Mouse (Mus musculus): ENCODE measurements around the gene Lin37. TPM values are rescaled to one million over a fixed set of nuclear protein-coding genes. Genes with fewer than 3 reads are reported as not detected.

Lin37 gene
- polyA plus RNA-seq, 1 experiment = 36.5 TPM

DNA sequence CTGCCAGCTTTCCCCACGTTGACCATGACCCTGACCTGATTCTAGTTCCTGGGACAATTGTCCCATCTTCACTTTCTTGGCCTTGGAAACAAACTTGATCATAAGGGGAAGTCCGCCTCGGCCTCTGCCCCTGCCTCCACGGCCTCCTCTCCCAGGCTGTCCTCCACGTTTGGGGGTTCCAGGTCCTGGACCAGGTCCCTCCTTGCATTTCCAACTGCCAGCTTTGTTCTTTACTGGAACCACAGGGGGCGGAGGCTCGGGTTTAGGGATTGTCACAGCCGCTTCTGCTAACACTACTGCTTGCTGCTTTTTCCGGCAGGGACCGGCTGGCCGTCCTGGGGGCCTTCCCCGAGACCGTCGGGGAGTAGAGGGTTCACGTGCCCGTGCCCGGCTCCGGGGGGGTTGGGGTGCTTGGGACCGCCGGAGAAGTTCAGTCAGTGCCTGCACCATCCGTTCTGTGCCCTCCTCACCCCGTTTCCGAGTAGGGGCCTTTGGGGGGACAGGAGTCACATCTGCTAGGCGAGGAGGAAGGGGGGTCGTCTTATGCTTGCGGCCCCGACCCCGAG is 26.9 kb upstream of the Lin37 start:
- no peak for DNase-seq (ENCODE audit: low spot score)

DNA sequence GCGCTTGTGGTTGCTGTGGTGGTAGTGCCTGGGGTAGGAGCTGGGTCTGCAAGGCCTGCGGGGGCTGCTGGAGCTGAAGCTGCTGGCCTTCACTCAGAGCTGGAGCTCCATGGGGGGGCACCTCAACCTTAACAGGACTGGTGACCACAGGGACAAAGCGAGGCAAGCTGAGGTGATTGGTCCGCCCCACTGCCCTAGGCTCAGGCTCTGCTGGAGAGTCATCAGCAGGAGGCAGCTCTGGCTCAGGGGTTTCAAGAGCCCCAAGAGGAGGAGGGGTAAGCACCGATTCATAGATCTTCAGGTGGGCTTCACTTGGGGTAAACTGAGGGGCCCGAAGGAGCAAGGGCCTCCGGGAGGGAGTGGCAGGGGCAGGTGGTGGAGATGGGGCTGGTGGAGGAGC is 25.5 kb upstream of the Lin37 start:
- no peak for DNase-seq (ENCODE audit: low spot score)

DNA sequence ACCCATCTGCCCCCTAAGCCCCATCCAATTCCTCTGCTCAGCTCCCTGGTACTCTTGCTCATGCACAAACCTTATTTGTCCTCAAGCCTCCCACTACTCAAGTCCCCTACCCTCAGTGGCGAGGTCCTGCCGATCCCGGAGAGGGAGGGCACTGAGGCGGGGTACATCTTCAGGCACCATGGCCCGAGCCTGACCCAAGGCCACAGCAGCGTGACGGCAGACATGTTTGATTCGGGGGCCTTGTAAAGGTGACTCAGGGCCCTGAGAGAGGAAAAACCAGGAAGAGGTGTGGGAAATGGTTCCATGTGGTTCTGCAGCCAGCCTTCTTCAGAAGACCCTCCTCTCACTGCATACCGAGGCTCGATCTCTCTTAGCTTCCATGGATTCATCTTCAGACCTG is 24.7 kb upstream of the Lin37 start:
- no peak for DNase-seq (ENCODE audit: low spot score)

DNA sequence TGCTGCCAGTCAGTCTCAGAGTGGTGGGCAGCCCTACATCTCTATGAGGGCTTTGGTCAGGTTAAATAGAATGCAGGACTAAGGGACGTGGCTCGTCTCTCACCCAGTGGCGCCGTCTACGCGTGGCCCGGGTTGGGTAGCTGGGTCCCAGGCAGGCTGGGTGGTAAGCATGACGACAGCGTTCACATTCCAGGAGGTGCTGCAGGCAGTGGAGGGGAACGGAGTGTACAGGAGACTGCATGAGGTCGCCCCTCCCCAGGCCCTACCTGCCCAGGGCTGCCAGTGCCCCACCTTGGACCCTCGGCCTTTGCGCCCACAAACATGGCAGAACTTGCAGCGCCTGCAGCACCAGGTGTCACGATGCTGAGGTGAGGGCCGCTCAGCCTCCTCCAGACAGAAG is 21.9 kb upstream of the Lin37 start:
- no peak for DNase-seq (ENCODE audit: low spot score)

DNA sequence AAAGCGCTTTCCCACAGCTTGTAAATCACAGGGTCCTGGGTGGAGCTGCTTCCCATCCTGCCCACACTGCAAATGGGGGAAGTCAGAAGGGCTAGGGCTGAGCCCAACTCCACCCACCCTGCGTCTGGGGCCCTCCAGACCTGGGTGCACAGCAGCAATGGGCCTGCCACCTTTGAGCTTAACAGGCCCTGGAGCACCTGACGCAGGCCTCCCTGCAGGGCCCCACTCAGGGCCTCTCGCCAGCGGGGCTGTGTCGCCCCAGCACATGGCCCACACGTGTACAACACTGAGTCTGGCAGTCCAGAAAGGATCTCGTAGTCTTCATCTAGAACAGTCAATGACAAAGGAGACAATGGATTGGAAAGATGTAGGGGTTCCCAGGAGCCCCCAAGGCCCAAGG is 20.3 kb upstream of the Lin37 start:
- DNase-seq (ENCODE audit: low spot score) = no peak

DNA sequence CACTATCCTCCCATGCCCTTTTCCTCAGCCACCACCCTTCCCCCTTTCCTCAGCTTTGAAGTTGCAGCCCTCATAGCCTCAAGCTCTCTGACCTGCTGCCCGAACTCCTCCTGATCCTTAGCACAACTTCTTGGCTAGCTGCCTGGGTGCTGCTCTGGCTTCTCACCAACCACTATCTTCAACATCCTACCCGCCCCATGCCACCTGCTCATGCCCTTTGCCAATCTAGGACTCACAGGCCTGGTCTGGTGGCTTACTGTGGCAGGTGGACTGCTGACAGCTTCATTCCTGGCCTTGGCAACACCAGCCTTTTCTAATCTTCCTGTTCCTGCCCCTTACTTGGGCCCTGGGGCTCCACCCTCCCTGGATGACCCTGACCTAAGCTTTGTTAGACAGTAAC is 13.3 kb upstream of the Lin37 start:
- no peak for DNase-seq (ENCODE audit: low spot score)

DNA sequence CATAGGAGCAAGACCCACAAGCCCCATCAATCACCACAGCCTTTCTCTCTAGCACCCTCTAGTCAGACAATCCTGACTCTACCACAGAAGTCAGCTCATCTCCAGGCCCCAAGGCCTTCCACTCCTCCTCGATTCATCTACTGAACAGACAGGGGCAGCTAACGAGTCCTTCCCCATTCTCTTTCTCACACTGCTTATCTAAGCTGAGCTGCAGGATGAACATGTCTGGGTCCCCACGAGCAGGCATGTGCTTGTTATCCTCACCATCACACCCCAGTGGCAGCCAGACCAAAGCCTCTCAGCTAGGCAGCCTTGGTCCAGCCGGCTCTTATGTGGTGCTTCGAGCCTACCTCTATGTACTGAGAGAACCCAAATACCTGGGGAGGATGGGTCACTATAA is 12.8 kb upstream of the Lin37 start:
- DNase-seq (ENCODE audit: low spot score) = no peak

DNA sequence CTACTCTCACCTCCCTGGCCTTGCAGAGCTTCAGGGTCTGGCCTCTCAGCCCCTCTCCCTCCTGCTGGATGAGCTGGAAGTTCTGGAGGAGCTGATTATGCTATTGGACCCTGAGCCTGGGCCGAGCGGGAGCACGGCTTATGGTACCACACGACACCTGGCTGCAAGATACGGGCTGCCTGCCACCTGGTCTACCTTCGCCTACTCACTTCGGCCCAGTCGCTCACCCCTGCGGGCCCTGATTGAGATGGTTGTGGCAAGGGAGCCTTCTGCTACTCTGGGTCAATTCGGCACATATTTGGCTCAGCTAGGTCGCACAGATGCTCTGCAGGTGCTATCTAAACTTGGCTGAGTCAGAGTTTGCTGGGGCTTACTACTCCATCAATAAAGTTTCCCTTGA is 7.9 kb upstream of the Lin37 start:
- no peak for DNase-seq (ENCODE audit: low spot score)

DNA sequence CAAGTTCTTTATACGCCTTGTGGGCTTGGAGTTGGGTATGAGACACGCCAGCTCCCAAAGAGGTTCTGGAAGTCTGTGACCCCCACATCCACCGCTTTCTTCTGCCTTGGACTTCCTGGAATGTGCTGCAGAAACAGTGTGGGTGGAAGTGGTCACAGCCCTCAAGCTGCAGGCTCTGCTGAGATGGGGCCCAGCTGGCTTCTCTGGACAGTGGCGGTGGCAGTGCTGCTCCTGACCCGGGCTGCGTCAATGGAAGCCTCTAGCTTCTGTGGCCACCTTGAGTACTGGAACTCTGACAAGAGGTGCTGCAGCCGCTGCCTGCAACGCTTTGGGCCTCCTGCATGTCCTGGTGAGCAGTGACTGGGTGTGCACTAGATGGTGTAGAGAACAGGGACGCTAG is 6.4 kb upstream of the Lin37 start:
- DNase-seq (ENCODE audit: low spot score) = no peak

DNA sequence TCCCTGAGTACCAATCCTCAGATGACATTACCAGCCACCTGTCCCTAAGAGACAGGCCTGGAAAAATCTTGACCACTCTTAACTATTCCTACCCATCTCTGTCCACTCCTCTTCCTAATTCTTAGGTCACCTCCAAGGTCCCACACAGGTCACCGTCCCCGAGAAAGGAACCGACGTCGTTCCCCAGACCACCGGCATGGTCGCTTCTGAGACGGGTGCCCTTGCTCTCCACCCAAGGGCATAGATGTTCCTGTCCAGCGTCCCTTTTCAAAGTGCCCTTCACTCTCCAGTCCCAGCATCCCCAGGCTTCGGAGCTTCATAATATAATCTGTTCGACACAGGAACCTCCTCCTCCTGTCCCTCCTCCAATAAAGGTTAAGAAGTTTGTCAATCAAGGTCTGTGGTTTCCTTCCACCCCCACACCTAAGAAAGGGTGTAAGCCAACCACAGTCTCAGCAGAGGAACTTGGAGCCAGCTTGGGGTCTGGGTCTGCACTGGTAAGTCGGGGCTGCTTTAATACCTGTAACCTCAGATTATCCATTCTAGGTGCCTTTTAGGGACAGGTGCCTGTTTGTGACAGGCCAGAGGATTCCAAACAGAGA is 5.4 kb upstream of the Lin37 start, which contains the start of gene Igflr1:
Gene Igflr1, plus strand, starts transcription at position 458 of the 602 bp plus-strand sequence.
- no peak for DNase-seq (ENCODE audit: low spot score)

DNA sequence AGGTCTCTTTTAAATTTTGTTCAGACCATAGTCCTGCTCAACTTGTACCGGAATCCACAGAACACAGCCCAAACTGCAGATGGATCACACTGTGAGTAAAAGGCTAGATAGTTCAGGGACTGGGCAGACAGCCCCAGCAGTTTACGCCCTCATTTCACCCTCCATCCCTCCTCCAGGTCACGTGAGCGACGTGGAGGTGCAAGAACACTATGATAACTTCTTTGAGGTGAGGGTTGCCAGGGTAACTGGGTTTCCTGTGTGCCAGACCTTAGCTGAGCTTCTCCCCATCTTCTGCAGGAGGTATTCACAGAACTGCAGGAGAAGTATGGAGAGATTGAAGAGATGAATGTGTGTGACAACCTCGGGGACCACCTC is 4.3 kb upstream of the Lin37 start:
- DNase-seq (ENCODE audit: low spot score) = no peak

DNA sequence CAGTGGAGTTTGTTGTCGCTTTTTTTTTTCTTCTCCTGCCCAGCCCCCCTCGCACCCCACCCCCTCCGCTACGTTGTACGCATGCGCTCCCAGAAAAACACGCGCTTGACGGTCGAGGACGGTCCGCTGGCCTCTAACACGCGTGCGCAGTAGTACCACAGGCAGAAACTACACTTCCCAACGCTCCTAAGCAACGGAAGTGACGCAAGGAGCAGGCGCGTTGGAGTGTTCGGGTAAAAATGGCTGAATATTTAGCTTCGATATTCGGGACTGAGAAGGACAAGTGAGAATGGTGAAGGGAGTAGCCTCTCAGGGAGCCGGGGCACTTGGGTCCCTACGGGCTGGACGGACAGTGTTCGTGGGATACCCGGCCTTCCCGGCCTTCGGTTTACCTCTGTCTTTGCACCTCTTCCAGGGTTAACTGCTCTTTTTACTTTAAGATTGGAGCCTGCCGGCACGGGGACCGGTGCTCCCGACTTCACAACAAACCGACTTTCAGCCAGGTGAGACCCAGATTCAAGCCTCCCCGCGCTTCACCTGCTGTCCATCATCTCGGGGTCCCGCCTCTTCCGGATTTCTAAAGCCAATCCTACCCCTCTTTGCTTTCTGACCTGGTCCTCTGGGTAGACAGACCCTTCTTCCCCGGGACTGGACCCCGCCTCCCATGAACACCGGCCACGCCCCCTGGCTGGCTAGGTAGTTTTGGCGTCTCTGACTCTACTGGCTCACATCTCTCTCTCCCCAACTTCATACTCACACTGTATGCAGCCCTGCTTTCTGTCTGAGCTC is 3.7 kb upstream of the Lin37 start, which contains the start of the genes U2af1l4, Gm49396 and Psenen:
Gene U2af1l4, plus strand, starts transcription at position 185 of the 789 bp plus-strand sequence.
Gene Gm49396, plus strand, starts transcription at position 228 of the 789 bp plus-strand sequence.
Gene Psenen, minus strand, starts transcription at position 511 of the 789 bp plus-strand sequence.
- DNase-seq (ENCODE audit: low spot score) = peak; percentile 73

DNA sequence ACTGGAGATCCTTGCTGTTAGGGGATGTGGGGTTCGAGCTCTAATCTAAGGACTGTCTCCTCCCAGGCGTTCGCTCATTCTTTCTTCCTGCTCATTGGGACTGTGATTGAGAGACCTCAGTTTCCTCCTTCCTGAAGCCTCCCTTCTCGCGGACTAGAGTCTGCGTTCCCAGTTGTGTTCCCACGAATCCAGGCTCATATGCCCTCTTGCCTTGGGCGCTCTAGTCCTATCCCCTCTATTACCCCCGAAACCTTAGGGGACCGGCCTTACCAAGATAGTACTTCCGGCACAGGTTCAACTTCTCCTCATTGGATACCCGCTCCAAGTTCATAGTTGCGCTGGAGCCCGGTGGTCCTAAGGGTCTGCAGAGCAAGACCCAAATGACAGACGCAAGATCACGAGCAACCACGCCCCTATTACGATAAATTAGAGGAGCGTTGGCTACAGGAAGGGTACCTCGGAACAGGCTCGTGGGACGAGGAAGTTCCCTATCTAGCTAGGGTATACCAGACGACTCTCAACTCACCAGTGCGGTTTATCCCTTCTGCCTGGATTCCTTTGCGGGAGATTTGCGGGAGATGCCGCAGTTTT is 3.0 kb upstream of the Lin37 start:
- DNase-seq (ENCODE audit: low spot score) = peak; percentile 47

DNA sequence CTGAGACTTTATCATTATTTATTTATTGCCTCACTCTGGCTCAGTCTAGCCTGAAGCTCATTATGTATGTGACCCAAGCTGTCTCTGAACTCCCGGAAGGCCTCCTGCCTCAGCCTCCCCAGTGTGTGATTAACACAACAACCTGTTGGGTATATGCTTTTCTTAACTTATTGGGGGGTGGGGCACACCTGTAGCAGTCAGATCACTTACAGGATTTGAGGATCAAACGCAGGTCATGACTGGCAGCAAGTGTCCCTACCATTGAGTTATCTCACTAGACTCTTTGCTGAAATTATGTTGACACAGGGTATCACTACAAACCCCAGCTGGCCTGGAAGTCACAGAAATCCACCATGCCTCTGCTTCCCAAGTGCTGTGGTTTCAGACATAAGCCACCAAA is 658 bp upstream of the Lin37 start:
- no peak for DNase-seq (ENCODE audit: low spot score)

DNA sequence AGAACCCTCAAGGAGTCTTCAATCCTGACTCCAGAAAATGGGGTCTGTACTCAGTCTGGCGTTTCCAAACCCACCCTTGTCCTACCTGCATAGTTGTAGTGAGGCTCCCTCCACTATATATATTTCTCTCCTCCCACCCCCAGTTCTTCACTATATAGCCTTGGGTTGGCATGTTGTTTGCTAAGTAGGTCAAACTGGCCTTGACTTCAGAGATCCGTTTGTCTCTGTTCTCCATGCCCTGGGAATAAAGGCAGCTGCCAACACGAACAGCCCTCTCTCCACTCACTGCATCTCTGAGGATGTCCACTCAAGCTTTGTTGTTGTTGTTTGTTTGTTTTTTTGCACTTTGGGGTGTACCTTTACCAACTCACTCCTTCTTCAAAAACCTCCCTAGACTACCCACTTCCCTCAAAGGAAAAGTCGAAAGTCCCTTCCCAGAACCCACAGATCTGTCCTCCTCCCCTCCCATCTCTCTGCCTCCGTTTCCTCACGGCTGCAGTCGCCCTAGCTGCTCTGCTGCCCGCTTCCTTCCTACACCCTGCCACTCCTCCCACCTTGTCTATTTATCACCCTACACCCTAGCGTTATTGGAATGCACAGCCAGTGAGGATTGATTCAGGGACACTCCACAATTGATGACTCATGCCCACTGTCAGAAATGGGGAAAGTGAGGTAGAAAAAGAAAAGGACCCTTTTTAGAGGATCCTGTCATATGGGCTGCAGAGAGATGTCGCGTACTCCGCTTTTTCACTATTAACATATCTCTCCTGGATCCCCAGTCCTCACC is 789 bp downstream of the Lin37 start:
- no peak for DNase-seq (ENCODE audit: low spot score)

DNA sequence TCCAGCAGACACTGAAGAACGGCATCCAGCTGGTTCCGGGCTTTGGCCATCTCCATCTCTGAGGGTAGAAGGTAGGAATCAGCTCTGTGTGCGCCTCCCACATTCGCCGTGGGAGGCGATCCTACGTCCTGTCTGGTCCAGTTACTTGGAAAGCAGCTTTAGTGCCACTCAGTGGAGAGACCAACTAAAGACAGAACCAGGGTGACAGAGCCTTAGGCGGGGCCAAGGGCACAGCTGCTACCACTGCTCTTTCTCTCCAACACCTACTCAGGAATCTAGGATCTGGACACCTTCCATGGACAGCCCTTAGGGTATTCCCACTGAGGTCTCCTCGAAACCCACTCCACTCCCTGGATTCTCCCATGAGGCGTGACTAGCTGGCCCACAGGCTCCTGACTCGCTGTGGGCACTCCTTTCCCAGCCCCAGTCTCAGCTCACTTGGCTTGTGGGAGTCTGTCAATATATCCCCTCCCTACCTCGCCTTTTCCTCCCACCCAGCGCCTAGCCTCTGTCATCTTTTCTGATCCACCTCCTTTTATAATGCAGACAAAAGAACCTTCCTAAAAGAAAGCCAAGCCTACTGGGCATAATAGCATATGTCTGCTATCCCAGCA is 1.6 kb downstream of the Lin37 start:
- DNase-seq (ENCODE audit: low spot score) = no peak

DNA sequence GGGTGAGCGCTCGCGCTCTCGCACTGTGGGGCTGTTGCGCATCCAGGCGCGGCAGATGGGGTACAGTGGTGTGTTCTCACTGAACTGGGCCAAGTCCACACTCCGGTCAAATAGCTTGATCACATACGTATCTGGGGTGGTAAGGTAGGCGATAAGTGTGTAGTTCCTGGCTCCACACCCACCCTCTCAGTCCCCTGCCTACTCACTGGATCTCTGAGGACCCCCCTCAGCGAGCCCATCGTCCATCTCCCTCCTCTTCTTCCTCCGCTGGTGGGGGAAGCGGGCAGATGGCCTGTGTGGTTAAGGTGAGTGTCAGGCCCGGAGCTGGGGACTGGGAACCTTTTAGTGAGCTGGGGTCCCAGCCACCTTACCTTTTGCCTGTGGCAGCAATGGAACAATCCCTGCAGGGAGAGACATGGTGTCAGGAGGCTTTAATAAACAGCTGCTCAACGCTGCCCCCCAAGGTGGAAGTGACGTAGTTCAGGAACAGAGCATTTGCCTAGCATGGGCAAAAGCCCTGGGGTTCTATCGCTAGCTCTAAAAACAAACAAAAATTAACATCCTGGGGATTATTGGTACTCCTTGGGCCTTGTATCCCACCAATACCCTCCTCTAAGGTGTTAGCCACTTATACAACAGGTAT is 2.6 kb downstream of the Lin37 start:
- DNase-seq (ENCODE audit: low spot score) = no peak

DNA sequence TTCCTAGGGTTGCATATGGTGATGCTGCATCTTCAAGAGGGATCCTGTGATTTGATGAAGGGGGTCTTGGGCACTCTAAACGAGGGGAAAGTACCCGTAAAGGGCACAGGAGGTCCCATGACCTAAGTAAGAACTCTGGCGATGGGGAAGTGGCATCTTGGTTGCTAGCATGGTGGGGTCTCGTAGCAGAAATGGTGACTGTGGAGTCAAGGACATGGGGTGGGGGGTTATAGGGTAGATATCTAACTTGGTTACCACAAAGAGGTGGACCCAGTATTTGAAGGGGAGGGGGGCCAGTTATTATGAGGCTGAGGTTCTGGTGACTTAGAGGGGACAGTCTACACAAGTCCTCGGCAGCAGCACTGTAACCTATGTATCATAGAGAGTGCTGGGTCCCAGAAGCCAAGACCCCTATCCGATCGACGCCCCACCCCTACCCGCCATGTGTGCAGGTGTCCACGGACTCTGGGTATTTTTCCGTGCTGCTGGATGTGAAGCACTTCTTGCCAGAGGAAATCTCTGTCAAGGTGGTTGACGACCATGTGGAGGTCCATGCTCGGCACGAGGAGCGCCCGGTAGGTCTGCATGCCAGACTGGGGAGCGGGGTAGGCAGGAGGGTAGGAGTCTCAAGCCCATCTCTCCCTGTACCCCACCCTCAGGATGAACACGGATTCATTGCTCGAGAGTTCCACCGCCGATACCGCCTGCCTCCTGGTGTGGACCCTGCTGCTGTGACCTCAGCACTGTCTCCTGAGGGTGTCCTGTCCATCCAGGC is 5.6 kb downstream of the Lin37 start:
- DNase-seq (ENCODE audit: low spot score) = no peak

DNA sequence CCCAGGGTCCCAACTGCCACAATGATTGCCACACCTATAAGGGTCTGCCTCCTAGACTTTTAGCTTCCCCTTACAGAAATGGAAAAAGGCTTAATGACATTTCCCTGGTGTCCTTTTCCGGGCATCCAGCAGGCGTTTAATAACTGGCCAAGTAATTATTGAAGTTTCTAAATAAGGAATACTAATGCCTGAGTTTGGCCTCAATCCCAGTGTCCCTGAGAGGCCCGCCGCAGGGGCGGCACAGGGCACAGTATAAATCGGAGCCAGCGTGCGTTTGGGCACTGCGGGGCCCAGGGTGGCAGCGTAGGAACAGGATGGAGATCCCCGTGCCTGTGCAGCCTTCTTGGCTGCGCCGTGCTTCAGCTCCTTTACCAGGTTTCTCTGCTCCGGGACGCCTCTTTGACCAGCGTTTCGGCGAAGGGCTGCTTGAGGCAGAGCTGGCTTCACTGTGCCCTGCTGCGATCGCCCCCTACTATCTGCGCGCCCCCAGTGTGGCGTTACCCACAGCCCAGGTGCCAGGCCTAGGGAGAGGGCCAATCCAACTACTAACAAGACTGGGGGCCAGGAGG is 6.5 kb downstream of the Lin37 start:
- peak; percentile 56 for DNase-seq (ENCODE audit: low spot score)
